Mouse (Mus musculus): ENCODE measurements at regions not wholly inside any gene's neighbourhood (a gene's known extent, or its start where the extent isn't known, plus 50 kb on each side); places are given as distances from the start of the nearest gene placed in this dataset.

DNA sequence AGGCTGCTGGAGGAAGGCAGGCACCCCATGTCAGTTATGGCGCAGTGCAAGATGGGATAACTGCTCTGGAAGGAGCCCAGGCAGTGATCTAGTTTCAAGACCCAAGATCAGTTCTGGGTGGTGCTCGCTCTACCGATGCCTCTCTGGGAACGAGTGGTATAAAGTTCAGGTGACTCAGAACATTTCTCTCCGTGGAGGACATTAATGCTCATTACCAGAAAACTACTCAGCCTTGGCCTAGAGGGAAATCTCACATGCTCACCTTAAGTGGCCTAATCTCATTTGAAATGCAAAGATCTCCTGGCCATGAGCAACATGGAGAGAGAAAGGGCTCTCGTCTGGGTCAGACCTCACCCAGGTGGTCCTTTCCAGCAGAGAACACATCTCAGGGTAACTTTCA lies 56.4 kb upstream of the Slc38a2 start:
- Histone ChIP-seq H3K36me3 (no peaks in the 10 kb centered on the region), H3K9ac (no peak overlapping the region), H3K27me3 (replicated peaks) (no peaks in the 10 kb centered on the region), H3K27ac (ENCODE audit: poor library complexity, severe bottlenecking) (no peak overlapping the region; the same call in 1 of the 2 replicates), H3K9me3 (replicated peaks) (no peaks in the 10 kb centered on the region), H3K4me3 (no peak overlapping the region), H3K4me1 (replicated peaks) (peaks cover 16% of the 10 kb centered on the region; the same call in 1 of the 2 replicates), H3K4me2 (no peak overlapping the region)
- 78% methylated on average over 6 of the region's 6 CpGs for WGBS
- ATAC-seq (ENCODE audit: insufficient number of reproducible peaks, low FRiP score) = no peak

DNA sequence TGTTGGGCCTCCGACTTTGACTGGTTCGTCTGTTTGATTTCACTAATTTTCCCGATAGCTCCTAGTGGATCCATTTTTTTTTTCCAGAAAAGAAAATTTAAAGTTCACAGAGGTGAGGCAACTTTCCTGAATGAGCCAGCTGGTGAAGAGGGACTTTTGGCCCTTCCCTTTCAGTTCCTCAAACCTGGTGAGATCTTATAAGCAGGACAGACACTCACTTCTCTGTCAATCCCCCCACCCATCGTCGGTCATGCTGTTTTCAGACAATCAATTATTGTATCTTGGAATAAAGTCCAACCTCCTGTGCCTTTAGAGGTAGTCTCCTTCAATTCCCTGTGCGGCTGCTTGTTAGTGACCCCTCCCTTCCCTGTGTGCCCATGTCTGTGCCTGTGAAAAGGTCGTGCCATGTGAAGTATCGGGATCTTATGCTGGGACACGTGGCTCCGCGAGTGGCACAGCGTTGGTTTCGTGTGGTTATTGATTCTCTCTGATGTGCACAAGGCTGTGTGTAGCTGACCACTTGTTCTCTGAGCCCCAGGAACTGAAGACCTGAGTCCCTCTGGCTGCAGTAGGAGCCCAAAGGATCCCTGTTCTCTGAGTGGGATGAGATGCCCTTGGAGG lies 55.9 kb upstream of the Slc38a2 start:
- ATAC-seq (ENCODE audit: insufficient number of reproducible peaks, low FRiP score) = no peak
- no peak overlapping the region; the same call in 1 of the 2 replicates for H3K27ac ChIP-seq (ENCODE audit: poor library complexity, severe bottlenecking)
- H3K9ac ChIP-seq = no peak overlapping the region
- H3K27me3 ChIP-seq (replicated peaks) = no peaks in the 10 kb centered on the region
- no peaks in the 10 kb centered on the region for H3K9me3 ChIP-seq (replicated peaks)
- no peak overlapping the region for H3K4me3 ChIP-seq
- H3K36me3 ChIP-seq = no peaks in the 10 kb centered on the region
- WGBS = 87% methylated on average over 13 of the region's 13 CpGs
- H3K4me1 ChIP-seq (replicated peaks) = peaks cover 18% of the 10 kb centered on the region; the same call in 1 of the 2 replicates
- H3K4me2 ChIP-seq = no peak overlapping the region

DNA sequence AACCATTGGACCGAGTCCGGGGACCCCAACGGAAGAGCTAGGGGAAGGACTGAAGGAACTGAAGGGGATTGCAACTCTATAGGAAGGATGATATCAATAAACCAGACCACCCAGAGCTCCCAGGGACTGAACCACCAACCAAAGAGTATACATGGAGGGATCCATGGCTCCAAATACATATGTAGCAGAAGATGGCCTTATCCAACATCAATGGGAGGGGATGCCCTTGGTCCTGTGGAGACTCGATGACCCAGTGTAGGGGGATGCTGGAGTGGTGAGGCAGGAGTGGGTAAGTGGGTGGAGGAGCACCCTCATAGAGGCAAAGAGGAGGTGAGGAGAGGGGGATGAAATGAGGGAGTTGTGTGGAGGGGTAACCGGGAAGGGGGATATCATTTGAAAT lies 54.5 kb upstream of the Slc38a2 start:
- Histone ChIP-seq H3K9ac (no peak overlapping the region), H3K4me1 (replicated peaks) (peaks cover 28% of the 10 kb centered on the region), H3K36me3 (no peaks in the 10 kb centered on the region), H3K27ac (ENCODE audit: poor library complexity, severe bottlenecking) (no peak overlapping the region), H3K9me3 (replicated peaks) (no peaks in the 10 kb centered on the region), H3K4me3 (no peak overlapping the region), H3K27me3 (replicated peaks) (no peaks in the 10 kb centered on the region), H3K4me2 (no peak overlapping the region)
- WGBS = 86% methylated on average over 5 of the region's 5 CpGs
- ATAC-seq (ENCODE audit: insufficient number of reproducible peaks, low FRiP score) = no peak

DNA sequence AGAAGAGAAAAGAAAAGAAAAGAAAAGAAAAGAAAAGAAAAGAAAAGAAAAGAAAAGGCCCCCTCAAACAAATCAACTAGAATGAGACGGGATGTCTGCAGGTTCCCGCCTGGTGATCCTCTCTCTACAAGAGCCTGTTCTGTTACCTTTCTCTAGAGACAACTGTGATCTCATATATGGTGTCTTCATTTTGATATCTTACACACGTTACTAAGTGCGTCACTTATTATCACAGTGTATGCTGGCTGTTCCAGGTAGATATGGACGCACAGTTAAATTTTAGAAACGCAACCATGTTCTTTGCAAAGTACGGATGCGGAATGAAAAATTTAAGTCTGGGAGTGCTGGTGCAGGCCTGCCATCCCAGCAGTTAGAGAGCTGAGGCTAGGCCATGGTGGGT lies 53.2 kb upstream of the Slc38a2 start:
- H3K9me3 ChIP-seq (replicated peaks) = no peaks in the 10 kb centered on the region
- H3K4me3 ChIP-seq = no peak overlapping the region
- no peak for ATAC-seq (ENCODE audit: insufficient number of reproducible peaks, low FRiP score)
- H3K27ac ChIP-seq (ENCODE audit: poor library complexity, severe bottlenecking) = no peak overlapping the region
- peaks cover 34% of the 10 kb centered on the region for H3K4me1 ChIP-seq (replicated peaks)
- 87% methylated on average over 8 of the region's 8 CpGs for WGBS
- no peaks in the 10 kb centered on the region for H3K36me3 ChIP-seq
- no peaks in the 10 kb centered on the region for H3K27me3 ChIP-seq (replicated peaks)
- no peak overlapping the region for H3K9ac ChIP-seq
- H3K4me2 ChIP-seq = no peak overlapping the region

DNA sequence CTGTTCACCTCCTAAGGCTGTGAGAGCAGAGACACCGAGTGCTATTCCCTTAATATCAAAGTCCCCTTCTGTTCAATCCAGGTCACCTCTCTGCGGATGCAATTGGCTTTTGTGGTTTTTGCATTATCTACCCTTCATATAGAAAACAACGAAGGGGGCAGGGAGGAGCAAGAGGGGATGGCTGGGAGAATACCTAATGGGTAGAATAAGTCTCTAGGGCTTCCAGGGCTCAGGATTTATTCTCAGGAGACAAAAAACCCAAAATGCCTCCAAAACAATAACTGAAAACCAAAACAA lies 52.5 kb upstream of the Slc38a2 start:
- H3K4me1 ChIP-seq (replicated peaks) = peaks cover 34% of the 10 kb centered on the region
- H3K9ac ChIP-seq = no peak overlapping the region
- peak overlapping the region; percentile 98 for H3K27ac ChIP-seq (ENCODE audit: poor library complexity, severe bottlenecking)

DNA sequence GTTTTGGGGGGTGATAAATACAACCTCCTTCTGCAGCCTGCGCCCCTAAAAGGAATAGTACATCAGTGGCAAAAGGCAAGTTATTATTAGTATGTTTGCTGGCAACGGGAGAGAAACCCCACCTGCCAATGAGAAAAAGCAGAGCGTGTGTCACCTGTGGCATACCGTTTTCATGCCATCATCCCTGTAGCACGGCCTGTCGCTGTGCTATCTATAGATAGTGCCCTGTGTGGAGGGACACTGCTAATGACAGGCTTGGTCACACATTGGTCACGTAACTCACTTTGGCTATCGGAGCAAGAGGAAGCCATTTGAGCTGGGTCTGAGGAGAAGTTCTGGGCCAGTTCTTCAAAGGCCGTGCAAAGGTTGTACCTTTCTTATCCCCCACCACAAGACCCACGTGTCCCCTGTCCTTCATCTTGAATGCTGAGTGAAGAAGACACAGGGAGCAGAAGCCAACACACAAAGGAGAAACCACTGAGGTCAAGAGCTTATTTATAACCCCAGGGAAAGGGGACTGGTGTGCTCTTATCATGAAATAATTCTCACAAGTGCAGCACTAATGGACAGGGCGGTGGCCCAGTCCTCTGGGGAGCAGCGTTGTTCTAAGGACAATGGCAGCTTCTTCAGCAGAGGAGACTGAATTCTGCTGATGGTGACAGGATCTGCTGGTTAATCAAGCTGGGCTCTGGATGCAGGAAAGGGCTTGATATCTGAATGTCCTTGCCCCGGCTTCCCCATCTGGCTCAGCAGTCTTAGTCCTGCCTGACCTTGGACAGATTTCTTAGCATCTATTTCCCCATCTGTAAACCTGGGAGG lies 51.9 kb upstream of the Slc38a2 start:
- no peaks in the 10 kb centered on the region for H3K9me3 ChIP-seq (replicated peaks)
- H3K4me2 ChIP-seq = 0 out of 2 replicates have a peak overlapping the region, but pooled peaks have one; percentile 0
- no peak overlapping the region for H3K4me3 ChIP-seq
- H3K27me3 ChIP-seq (replicated peaks) = no peaks in the 10 kb centered on the region
- H3K27ac ChIP-seq (ENCODE audit: poor library complexity, severe bottlenecking) = peak overlapping the region; percentile 98
- no peak overlapping the region for H3K9ac ChIP-seq
- H3K36me3 ChIP-seq = no peaks in the 10 kb centered on the region
- ATAC-seq (ENCODE audit: insufficient number of reproducible peaks, low FRiP score) = peak; percentile 78
- WGBS = 44% methylated on average over 13 of the region's 13 CpGs
- peaks cover 36% of the 10 kb centered on the region for H3K4me1 ChIP-seq (replicated peaks)

More for the DNA sequence above, 52.5 kb upstream of the Slc38a2 start:
- no peak for ATAC-seq (ENCODE audit: insufficient number of reproducible peaks, low FRiP score)
- Histone ChIP-seq H3K36me3 (no peaks in the 10 kb centered on the region), H3K27me3 (replicated peaks) (no peaks in the 10 kb centered on the region), H3K4me3 (no peak overlapping the region), H3K9me3 (replicated peaks) (no peaks in the 10 kb centered on the region), H3K4me2 (no peak overlapping the region)
- WGBS = 73% methylated on average over 3 of the region's 3 CpGs

DNA sequence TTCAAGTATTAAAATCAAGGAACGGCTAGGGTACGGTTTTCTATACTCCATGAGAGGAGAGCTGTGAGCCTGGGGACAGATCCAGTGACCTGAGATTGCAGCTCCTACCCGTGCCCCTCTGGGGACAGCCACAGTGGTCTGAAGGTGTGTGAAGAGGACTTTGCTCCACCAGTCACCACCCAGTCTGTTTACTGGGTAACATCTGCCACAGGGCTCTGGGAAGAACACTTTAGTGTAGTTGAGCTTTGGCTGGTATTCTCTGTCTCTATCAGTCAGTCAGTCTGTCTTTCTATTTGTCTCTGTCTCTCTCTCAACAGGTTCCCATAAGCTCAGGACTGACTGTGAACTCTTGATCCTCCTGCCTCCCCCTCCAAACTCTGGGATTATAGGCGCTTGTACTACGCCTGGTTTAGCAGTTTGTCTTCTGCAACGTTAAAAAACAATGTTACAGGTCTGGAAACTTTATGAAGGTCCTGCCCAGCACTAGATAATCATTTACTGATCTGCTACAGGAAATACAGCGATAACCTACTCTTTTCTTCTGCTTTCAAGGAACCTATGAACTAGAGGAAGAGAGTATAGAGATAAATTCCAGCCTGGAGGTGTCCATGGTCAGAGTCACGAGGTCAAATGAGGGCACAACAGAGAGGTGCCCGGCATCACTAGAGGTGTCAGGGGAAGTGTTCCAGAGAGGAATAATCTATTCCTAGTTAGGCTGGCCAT lies 50.2 kb upstream of the Slc38a2 start:
- no peaks in the 10 kb centered on the region for H3K36me3 ChIP-seq
- no peak overlapping the region for H3K4me3 ChIP-seq
- peaks cover 36% of the 10 kb centered on the region for H3K4me1 ChIP-seq (replicated peaks)
- peak overlapping the region; percentile 98 for H3K27ac ChIP-seq (ENCODE audit: poor library complexity, severe bottlenecking)
- H3K4me2 ChIP-seq = peak overlapping the region; percentile 35
- peak overlapping the region; percentile 42 for H3K9ac ChIP-seq
- no peaks in the 10 kb centered on the region for H3K27me3 ChIP-seq (replicated peaks)
- no peaks in the 10 kb centered on the region for H3K9me3 ChIP-seq (replicated peaks)
- 50% methylated on average over 9 of the region's 9 CpGs for WGBS
- no peak for ATAC-seq (ENCODE audit: insufficient number of reproducible peaks, low FRiP score)

Measured in heart, embryonic 12.5 days (tissue).